Mouse (Mus musculus) kidney, adult 2 months (tissue): ENCODE measurements at regions not wholly inside any gene's neighbourhood (a gene's known extent, or its start where the extent isn't known, plus 50 kb on each side); places are given as distances from the start of the nearest gene placed in this dataset.

Experiments
- CTCF ChIP-seq: fragments of 200-500 bp; conservative IDR thresholded peaks from 2 replicates; pipeline ENCODE4 v1.5.1; 2011; ENCODE audit warnings: low read depth, mild to moderate bottlenecking, control low read depth, low read length, moderate library complexity, mixed read lengths; ENCODE audit not compliant: insufficient read depth, insufficient read length
- POLR2A ChIP-seq: fragments of 200-500 bp; IDR thresholded peaks from one replicate; pipeline ENCODE4 v1.6.1; 2011; ENCODE audit warnings: low read depth, low read length, control low read depth

DNA sequence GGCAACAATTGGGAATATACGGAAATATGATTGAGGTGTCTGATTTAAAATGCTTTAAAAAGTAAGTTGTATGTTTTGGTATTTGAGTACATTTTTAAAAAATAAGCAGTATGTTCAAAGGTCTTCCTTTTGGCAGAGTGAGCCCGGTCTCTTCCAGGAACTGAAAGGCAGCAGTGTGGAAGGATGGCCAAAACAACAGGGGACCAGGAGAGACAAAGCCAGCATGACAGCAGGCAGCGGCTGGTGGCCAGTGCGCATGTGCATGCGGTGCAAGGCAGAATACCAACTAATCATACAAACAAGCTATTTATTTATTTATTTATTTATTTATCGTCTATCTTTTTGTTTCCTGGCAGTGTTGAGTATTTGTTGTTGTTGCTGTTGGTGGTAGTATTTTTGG, 59.9 kb upstream of the Krr1 start:
- no peak for TF ChIP-seq CTCF
- TF ChIP-seq POLR2A, result no peak
